Mouse (Mus musculus) C2C12 (cell line): ENCODE measurements at regions not wholly inside any gene's neighbourhood (a gene's known extent, or its start where the extent isn't known, plus 50 kb on each side); places are given as distances from the start of the nearest gene placed in this dataset.

ENCODE experiments used
- CEBPB ChIP-seq: IDR thresholded peaks from one replicate; pipeline ENCODE4 v1.6.1; 2011; ENCODE audit warnings: low read depth, mild to moderate bottlenecking, control low read depth, moderate library complexity
- CTCF ChIP-seq: IDR thresholded peaks from one replicate; pipeline ENCODE4 v1.5.1; 2011; ENCODE audit not compliant: control insufficient read depth, insufficient read depth, insufficient read length
- FOSL1 ChIP-seq: IDR thresholded peaks from one replicate; pipeline ENCODE4 v1.8.0; 2011; ENCODE audit warnings: mild to moderate bottlenecking, low read length; ENCODE audit not compliant: poor library complexity, insufficient read depth, severe bottlenecking
- MAX ChIP-seq: IDR thresholded peaks from one replicate; pipeline ENCODE4 v1.6.1; 2011; ENCODE audit warnings: mild to moderate bottlenecking, control low read depth
- MYOD1 ChIP-seq: IDR thresholded peaks from one replicate; pipeline ENCODE4 v1.6.1; 2011; ENCODE audit warnings: low read depth; ENCODE audit not compliant: control insufficient read depth, insufficient read length
- MYOG ChIP-seq: IDR thresholded peaks from one replicate; pipeline ENCODE4 v1.6.1; 2011; ENCODE audit not compliant: control insufficient read depth, insufficient read length; ENCODE audit errors: extremely low read depth
- USF1 ChIP-seq: IDR thresholded peaks from one replicate; pipeline ENCODE4 v1.6.1; 2011; ENCODE audit warnings: low read depth, mild to moderate bottlenecking, control low read depth, moderate library complexity

DNA sequence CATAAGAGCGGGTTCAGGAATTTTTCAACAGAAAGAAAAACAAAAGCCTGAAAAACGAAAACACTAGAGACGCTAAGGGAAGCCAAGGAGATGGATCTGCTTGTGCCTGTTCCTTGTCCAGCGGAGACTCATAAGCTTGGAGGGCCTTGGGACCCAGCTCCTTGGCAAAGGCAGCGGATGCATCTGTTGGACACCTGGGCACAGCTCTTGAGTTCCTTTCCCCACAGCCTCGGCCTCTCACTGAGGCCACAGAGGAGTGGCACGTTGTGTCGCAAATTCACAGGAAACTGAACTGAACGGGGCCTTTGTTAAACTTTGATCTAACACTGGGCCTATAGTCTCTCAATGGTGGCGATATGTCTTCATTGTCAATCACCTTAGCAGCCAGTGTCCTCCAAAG, 94.4 kb downstream of the Thbs2 start:
- TF ChIP-seq CTCF (no peak), MYOG (no peak), USF1 (no peak), MYOD1 (no peak), MAX (no peak), CEBPB (no peak), FOSL1 (no peak)
